ENCODE assay signal across 11 mouse cellular contexts in the genomic region with DNA sequence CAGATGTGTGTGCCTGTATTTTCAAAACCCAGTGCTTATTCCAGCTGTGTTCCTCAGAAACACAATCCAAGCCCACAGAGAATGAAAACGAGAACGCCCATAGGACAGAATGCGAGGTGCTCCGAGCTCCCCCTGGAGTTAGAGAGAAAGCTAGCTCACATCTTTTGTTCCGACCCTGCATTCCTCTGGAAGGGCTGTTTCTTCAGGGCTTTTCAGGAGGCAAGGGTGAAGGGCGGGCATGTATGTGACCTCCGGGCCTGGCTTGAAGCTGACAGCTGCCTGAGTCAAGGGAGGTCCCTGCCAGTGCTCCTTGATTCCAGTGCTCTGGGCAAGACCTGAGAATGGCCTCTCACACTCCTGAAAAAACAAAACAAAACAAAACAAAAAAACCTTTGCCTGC.
A peak's percentile ranks its signal among the peaks of the same experiment; 100 is the strongest.
DNase-seq lines count a peak whose midpoint lies in the region; ATAC-seq and TF ChIP-seq lines count a peak whose summit lies in the region.
"Had no signal": no experiment of that assay in that cellular context is flagged by ENCODE, and none has a peak within 500 bp of the region (broad histone marks: within the 10 kb centered on the region; RNA-seq: fewer than 3 reads in every experiment).

No protein-coding gene starts in this region.

- DNase-seq in adrenal gland, postnatal 36 days = peak; percentile 16 to 30
- no peak for DNase-seq in adrenal gland, postnatal 25 days
- peak; percentile 41 for DNase-seq in intestine, embryonic 14.5 days (ENCODE audit: low spot score)
- peak; percentile 42 for DNase-seq in embryo, embryonic 9.5 days (ENCODE audit: extremely low spot score)
- no peak for DNase-seq in right cerebral cortex, postnatal 25 days
- DNase-seq in spleen, postnatal 10 days (ENCODE audit: low spot score in 2 of 2) = no peak
- DNase-seq: kidney, adult 11 months had no signal

- H3K4me1 ChIP-seq in intestine, embryonic 14.5 days (replicated peaks; ENCODE audit: control insufficient read depth, insufficient read depth, low read length) = no peaks in the 10 kb centered on the region
- H3K4me1 ChIP-seq in intestine, embryonic 15.5 days (replicated peaks) = no peaks in the 10 kb centered on the region
- peaks cover 1% of the 10 kb centered on the region for H3K4me1 ChIP-seq in ES-Bruce4 (ENCODE audit: control insufficient read depth, insufficient read depth, low read length)
- H3K4me1 ChIP-seq: liver, embryonic 12.5 days had no signal

- whole genome bisulfite sequencing in intestine, embryonic 14.5 days = 45% methylated on average over 7 of the region's 7 CpGs
- WGBS in intestine, embryonic 15.5 days = 53% methylated on average over 7 of the region's 7 CpGs

- no peak overlapping the region for H3K9ac ChIP-seq in intestine, embryonic 14.5 days (ENCODE audit: low read length)
- no peak overlapping the region for H3K9ac ChIP-seq in intestine, embryonic 15.5 days
- H3K9ac ChIP-seq in ES-Bruce4 (ENCODE audit: low read depth, poor library complexity, severe bottlenecking) = no peak overlapping the region
- H3K9ac ChIP-seq: liver, embryonic 12.5 days had no signal

- H3K27me3 ChIP-seq in intestine, embryonic 14.5 days (replicated peaks; ENCODE audit: control insufficient read depth, insufficient read depth, low read length) = no peaks in the 10 kb centered on the region
- no peaks in the 10 kb centered on the region for H3K27me3 ChIP-seq in intestine, embryonic 15.5 days (replicated peaks)
- H3K27me3 ChIP-seq in ES-Bruce4 (ENCODE audit: control insufficient read depth, insufficient read depth, low read length, poor library complexity, severe bottlenecking) = no peaks in the 10 kb centered on the region

- H3K9me3 ChIP-seq in intestine, embryonic 14.5 days (ENCODE audit: control insufficient read depth, low read length) = no peaks in the 10 kb centered on the region
- H3K9me3 ChIP-seq in intestine, embryonic 15.5 days = no peaks in the 10 kb centered on the region
- no peaks in the 10 kb centered on the region for H3K9me3 ChIP-seq in ES-Bruce4 (replicated peaks; ENCODE audit: control insufficient read depth, insufficient read depth, low read length, poor library complexity, severe bottlenecking)
- H3K9me3 ChIP-seq: liver, embryonic 12.5 days had no signal

- ATAC-seq in intestine, embryonic 14.5 days (replicated peaks; ENCODE audit: low FRiP score, low TSS enrichment, low read depth) = no peak
- ATAC-seq in intestine, embryonic 15.5 days = no peak
- ATAC-seq: liver, embryonic 12.5 days had no signal

- TF ChIP-seq EP300 in ES-Bruce4 (IDR thresholded peaks at IDR 0.05; ENCODE audit: insufficient read depth, low read depth, low read length) = 0 out of 2 replicates have a peak, but pooled peaks have one; percentile 28

- peak; percentile 36 for TF ChIP-seq CTCF in ES-Bruce4 (IDR thresholded peaks at IDR 0.05; ENCODE audit: low read depth, low read length)

- H3K27ac ChIP-seq in intestine, embryonic 14.5 days (ENCODE audit: low read depth) = no peak overlapping the region
- no peak overlapping the region for H3K27ac ChIP-seq in intestine, embryonic 15.5 days
- no peak overlapping the region for H3K27ac ChIP-seq in ES-Bruce4 (ENCODE audit: insufficient read depth, low read length)
- H3K27ac ChIP-seq: liver, embryonic 12.5 days had no signal

- TF ChIP-seq POLR2A in ES-Bruce4 (IDR thresholded peaks at IDR 0.05; ENCODE audit: insufficient read depth, low read length) = no peak

- H3K4me3 ChIP-seq in intestine, embryonic 14.5 days (ENCODE audit: low read depth, low read length) = no peak overlapping the region
- no peak overlapping the region for H3K4me3 ChIP-seq in intestine, embryonic 15.5 days (replicated peaks)
- no peak overlapping the region for H3K4me3 ChIP-seq in ES-Bruce4 (ENCODE audit: low read depth, low read length)
- H3K4me3 ChIP-seq: erythroblast, embryonic 14.5 days; liver, embryonic 12.5 days had no signal

- H3K36me3 ChIP-seq in intestine, embryonic 14.5 days (ENCODE audit: control insufficient read depth, insufficient read depth, low read length) = no peaks in the 10 kb centered on the region
- H3K36me3 ChIP-seq in intestine, embryonic 15.5 days = no peaks in the 10 kb centered on the region
- H3K36me3 ChIP-seq in ES-Bruce4 (ENCODE audit: control insufficient read depth, insufficient read depth, low read length, poor library complexity, severe bottlenecking) = no peaks in the 10 kb centered on the region
- H3K36me3 ChIP-seq: liver, embryonic 12.5 days had no signal

- no peak overlapping the region for H3K4me2 ChIP-seq in intestine, embryonic 14.5 days (ENCODE audit: low read length)
- no peak overlapping the region for H3K4me2 ChIP-seq in intestine, embryonic 15.5 days (replicated peaks)
- H3K4me2 ChIP-seq: liver, embryonic 12.5 days had no signal

Comparison
In these comparisons a context has a peak if more than half of its experiments do, and no peak if none do; other contexts are left out.
1. DNase-seq: peak in adrenal gland, postnatal 36 days (2 of 2), intestine, embryonic 14.5 days (single experiment) and embryo, embryonic 9.5 days (single experiment); none in adrenal gland, postnatal 25 days (single experiment), right cerebral cortex, postnatal 25 days (single experiment) and spleen, postnatal 10 days (0 of 2).